Mouse (Mus musculus) CD8-positive naive resting alpha-beta T cell, adult 2 months (primary cell): Measurements from ENCODE around the gene Rfx2.
A peak's percentile ranks its signal among the peaks of the same experiment; 100 is the strongest.

Source experiments
- DNase-seq, 2 experiments: peaks; one replicate each; pipeline ENCODE4 v3.0.0; 2022; ENCODE audit warnings: low read depth in 2 of 2, low spot score in 2 of 2

Gene Rfx2

GRCm38 (mm10) chr17:56833381-56833780 lies 2.6 kb upstream of the Rfx2 start:
- DNase-seq: no peak

GRCm38 (mm10) chr17:56832918-56833317 lies 2.1 kb upstream of the Rfx2 start:
- no peak for DNase-seq

GRCm38 (mm10) chr17:56831111-56831816 lies 451 bp upstream of the Rfx2 start:
- peak; percentile 97 to 98 for DNase-seq

- DNase-seq: no peak
These were observed 1.0 kb downstream of the Rfx2 start for GRCm38 (mm10) chr17:56829795-56830194.

GRCm38 (mm10) chr17:56829171-56829570 lies 1.6 kb downstream of the Rfx2 start:
- no peak for DNase-seq

- DNase-seq: no peak
These were observed 4.1 kb downstream of the Rfx2 start for GRCm38 (mm10) chr17:56826718-56827117.

- DNase-seq: no peak
These were observed 7.5 kb downstream of the Rfx2 start for GRCm38 (mm10) chr17:56823352-56823751.

GRCm38 (mm10) chr17:56822380-56822779 lies 8.4 kb downstream of the Rfx2 start:
- DNase-seq: no peak

GRCm38 (mm10) chr17:56819694-56820111 lies 11.1 kb downstream of the Rfx2 start:
- DNase-seq: peak; percentile 65 to 67

GRCm38 (mm10) chr17:56819032-56819545 lies 11.7 kb downstream of the Rfx2 start:
- DNase-seq: no peak

- no peak for DNase-seq
These were observed 12.7 kb downstream of the Rfx2 start for GRCm38 (mm10) chr17:56818067-56818636.

GRCm38 (mm10) chr17:56815057-56815345 lies 15.8 kb downstream of the Rfx2 start:
- DNase-seq: no peak

- DNase-seq: no peak
These were observed 16.3 kb downstream of the Rfx2 start for GRCm38 (mm10) chr17:56814316-56815056.

- no peak for DNase-seq
These were observed 20.6 kb downstream of the Rfx2 start for GRCm38 (mm10) chr17:56810245-56810644.

- peak; percentile 37 to 57 for DNase-seq
These were observed 22.3 kb downstream of the Rfx2 start for GRCm38 (mm10) chr17:56808518-56808917.

GRCm38 (mm10) chr17:56805784-56806183 lies 25.0 kb downstream of the Rfx2 start:
- no peak for DNase-seq

GRCm38 (mm10) chr17:56804952-56805351 lies 25.9 kb downstream of the Rfx2 start:
- DNase-seq: no peak

GRCm38 (mm10) chr17:56802065-56802464 lies 28.7 kb downstream of the Rfx2 start:
- DNase-seq: no peak

GRCm38 (mm10) chr17:56799276-56799675 lies 31.5 kb downstream of the Rfx2 start:
- DNase-seq: no peak

- no peak for DNase-seq
These were observed 37.0 kb downstream of the Rfx2 start for GRCm38 (mm10) chr17:56793614-56794319.

- DNase-seq: no peak
These were observed 38.2 kb downstream of the Rfx2 start for GRCm38 (mm10) chr17:56792588-56792987.

- DNase-seq: no peak
These were observed 41.5 kb downstream of the Rfx2 start for GRCm38 (mm10) chr17:56789286-56789685.
